Mouse (Mus musculus) brain, embryonic 14.5 days (tissue): ENCODE data around the gene Atp2b2. TPM values are rescaled to one million over a fixed set of nuclear protein-coding genes. Genes with fewer than 3 reads are reported as not detected.
"Not testable (repeated sequence)": the region's sequence is repeated elsewhere in the genome, so short reads cannot be mapped to it uniquely, and the experiment has no call there.

Experiments
- DNase-seq: peaks from one replicate; pipeline ENCODE4 v3.0.0-alpha.2; 2011; ENCODE audit warnings: low read depth
- CTCF ChIP-seq: fragments of 200-500 bp; IDR thresholded peaks from 2 replicates; pipeline ENCODE4 v1.5.1; 2012; ENCODE audit warnings: inconsistent platforms, mild to moderate bottlenecking, moderate library complexity, borderline replicate concordance; ENCODE audit not compliant: insufficient read depth, insufficient read length; ENCODE audit errors: extremely low read depth
- POLR2A ChIP-seq: fragments of 200-500 bp; IDR thresholded peaks from 2 replicates; pipeline ENCODE4 v1.6.1; 2012; ENCODE audit warnings: mild to moderate bottlenecking, inconsistent platforms, borderline replicate concordance; ENCODE audit not compliant: poor library complexity, insufficient read depth, insufficient read length, severe bottlenecking; ENCODE audit errors: extremely low read depth
- polyA plus RNA-seq: library from polyadenylated mRNA; depleted of rRNA; stranded (reverse); fragments of >200 nt; gene quantifications from 2 replicates; pipeline ENCODE4 v1.2.3, GENCODE M21; 2012; rRNA removed

Gene Atp2b2
- polyA plus RNA-seq, 1 experiment = 24.3 TPM

DNA sequence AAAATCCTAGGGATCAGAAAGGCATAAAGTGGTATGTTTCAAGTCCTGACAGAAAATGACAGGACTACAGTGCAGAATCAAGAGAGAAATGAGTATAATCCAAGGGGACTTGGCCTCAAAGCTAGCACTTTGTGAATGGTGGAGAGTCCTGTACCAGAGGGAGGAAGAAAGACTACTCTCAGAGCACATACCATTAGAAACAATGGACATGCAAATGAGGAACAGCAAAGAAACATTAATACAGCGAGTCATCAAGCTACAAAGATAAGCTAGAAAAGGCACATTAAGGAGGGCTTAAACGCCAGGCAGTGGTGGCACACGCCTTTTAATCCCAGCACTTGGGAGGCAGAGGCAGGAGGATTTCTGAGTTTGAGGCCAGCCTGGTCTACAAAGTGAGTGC is 311.1 kb downstream of the Atp2b2 start:
- DNase-seq = no peak
- TF ChIP-seq CTCF = no peak
- no peak for TF ChIP-seq POLR2A

- no peak for TF ChIP-seq POLR2A
- TF ChIP-seq CTCF = no peak
- DNase-seq = no peak
Measured at GRCm38 (mm10) chr6:113728181-113728580, 314.2 kb downstream of the Atp2b2 start.

GRCm38 (mm10) chr6:113721061-113721460 is 321.4 kb downstream of the Atp2b2 start:
- TF ChIP-seq CTCF (no peak), POLR2A (no peak)
- DNase-seq = no peak

- DNase-seq = no peak
- TF ChIP-seq POLR2A = no peak
- no peak for TF ChIP-seq CTCF
Measured at GRCm38 (mm10) chr6:113719878-113720277, 322.5 kb downstream of the Atp2b2 start, which contains the start of gene Ghrl. Gene Ghrl (minus strand): TSS chr6:113719880.

DNA sequence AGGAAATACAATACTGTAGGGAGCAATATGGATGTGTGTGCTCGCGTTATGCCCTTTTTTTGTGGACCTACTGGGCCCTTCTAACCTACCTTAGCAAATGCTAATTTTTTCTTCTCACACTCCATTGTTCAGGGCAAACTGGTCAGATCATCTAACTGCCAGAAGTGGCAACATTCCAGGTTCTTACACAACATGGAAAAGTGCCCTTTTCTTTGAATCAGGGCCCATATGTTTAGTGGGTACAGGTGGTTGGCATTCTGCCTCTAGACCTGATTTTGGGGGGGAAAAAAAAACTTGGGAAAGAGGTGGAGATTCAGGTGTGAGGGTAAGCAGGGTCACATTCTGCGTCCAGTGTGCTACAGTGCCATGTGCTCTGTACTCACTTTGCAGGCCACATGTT is 324.9 kb downstream of the Atp2b2 start:
- TF ChIP-seq CTCF (no peak), POLR2A (no peak)

DNA sequence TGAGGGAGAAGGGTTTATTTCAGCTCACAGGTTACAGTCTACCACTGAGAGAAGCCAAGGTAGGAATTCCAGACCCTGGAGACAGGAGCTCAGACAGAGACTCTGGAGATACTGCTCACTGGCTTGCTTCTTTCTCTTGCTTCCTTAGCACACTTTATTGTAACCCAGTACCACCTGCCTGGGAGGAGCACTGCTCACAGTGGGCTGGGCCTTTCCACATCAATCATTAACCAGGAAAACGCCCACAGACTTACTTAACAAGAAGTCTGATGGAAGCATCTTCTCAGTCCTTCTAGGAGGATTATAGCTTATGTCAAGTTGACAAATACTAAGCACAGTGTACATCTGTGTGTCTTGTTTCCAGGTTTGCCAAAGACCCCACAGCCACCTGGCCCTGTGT is 327.6 kb downstream of the Atp2b2 start:
- TF ChIP-seq POLR2A (no peak), CTCF (no peak)
- DNase-seq = no peak

More for the DNA sequence above, 324.9 kb downstream of the Atp2b2 start:
- DNase-seq = peak; percentile 3

DNA sequence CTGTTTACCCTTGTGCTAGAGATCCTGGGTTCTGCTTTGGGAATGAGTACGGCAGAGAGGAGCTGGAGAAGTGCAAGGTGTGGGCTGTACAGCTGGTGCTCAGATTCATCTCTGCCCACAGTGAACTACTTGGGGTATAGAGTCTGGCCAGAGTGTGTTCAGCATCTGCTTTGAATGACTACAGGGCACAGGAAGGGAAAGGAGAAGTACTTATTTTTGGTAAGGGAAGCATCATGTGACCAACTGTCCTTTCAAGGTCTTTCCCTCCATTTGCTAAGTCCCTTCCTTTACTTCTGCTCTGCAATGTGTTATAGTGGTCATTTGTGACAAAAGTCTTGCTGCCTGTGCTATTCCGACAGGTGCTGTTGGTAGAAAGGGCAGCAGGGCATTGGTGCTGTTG is 328.1 kb downstream of the Atp2b2 start:
- DNase-seq = no peak
- TF ChIP-seq CTCF (no peak), POLR2A (no peak)

DNA sequence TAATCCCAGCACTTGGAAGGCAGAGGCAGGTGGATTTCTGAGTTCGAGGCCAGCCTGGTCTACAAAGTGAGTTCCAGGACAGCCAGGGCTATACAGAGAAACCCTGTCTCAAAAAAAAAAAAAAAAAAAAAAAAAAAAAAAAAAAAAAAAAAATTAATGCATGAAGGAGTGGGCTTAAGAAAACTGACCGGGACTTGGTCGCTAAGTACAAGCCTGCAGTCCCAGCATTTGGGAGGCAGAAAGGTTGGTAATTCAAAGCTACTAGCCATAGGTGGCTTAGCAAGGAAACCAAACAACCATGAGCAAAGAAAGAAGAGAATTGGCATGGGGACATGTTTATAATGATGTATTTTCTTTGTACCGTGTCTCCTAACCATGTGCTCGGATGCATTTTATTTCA is 329.0 kb downstream of the Atp2b2 start:
- DNase-seq = not testable (repeated sequence)

GRCm38 (mm10) chr6:113712718-113713117 is 329.7 kb downstream of the Atp2b2 start:
- no peak for DNase-seq
- TF ChIP-seq POLR2A = no peak

DNA sequence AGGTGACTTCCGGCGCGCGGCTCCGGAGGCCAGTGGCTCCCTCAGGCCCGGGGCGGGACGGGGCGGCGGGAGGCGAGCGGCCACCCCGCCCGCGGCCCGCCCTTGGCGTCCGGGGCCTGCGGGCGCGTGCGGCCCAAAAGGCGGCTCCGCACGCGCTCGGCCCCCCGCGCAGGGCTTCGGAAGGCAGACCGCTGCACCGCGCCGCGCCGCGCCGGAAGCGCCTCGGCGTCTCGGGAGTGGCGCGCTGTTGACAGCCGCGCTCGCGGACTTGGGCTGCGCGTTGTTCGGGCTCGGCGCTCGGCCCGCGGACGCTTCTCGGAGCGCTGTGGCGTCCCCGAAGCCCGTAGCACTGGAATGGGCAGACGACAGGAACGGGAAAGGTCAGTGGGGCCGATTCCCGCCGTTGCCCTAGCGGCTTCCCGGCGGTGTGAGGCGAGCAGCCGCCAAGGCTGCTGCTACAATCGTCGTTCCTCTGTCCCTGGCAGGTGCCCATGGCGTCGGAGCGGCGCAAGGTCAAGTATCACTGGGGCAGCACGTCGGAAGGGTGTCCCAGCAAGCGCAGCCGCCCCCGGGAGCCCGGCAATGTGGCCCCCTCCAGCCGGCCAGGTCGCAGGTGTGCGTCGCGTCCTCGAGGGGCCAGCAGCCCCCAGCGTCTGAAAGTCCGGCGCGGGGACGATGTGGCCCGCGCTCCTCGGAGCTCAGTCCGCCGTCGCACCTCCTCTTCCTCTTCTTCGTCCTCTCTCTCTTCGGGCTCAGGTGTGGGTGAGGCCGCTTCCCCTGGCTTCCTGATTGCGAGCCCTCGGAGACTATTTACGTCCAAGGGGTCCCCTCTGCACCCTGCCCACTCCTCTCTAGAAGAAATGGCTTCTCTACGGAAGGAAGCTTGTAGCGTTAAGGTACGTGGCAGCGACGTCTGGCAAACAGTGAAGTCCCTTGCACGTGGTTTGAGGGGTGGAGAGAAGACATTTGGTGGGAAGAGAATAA is 344.9 kb downstream of the Atp2b2 start:
- TF ChIP-seq POLR2A (no peak), CTCF (no peak)
- DNase-seq = peak; percentile 20

- peak; percentile 99 for DNase-seq
- TF ChIP-seq POLR2A (peak; percentile 91), CTCF (no peak)
Measured at GRCm38 (mm10) chr6:113696582-113697221, 345.7 kb downstream of the Atp2b2 start, which contains the start of gene Tatdn2. Gene Tatdn2 (plus strand): TSS chr6:113697050.

DNA sequence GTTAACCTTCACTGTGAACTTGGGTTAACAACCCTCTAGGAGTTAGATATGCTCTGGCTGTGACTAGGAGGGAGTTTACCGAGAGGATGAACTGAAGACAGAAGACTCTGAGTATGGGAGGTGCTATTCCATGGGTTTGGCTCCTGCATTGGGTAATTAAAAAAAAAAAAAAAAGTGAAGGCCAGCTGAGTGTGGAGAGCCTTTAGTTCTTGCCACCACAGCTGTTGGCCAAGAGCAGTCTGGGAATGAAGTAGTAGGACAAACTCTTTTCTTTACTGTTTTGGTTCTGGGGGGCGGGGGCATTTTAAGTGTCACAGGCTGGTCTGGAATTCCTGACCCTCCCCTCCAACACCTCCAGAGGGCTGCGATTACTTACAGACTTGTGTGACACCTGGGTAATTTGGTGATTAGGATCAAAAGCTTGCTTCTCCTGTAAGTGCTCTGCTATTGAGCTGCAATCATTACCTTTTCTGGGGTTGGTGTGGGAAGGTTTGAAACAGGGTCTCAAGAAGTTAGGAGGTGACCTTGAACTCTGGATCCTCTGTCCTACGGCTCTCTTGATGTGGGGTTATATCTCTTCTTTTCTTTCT is 346.6 kb downstream of the Atp2b2 start:
- TF ChIP-seq CTCF = no peak
- TF ChIP-seq POLR2A = no peak
- no peak for DNase-seq

DNA sequence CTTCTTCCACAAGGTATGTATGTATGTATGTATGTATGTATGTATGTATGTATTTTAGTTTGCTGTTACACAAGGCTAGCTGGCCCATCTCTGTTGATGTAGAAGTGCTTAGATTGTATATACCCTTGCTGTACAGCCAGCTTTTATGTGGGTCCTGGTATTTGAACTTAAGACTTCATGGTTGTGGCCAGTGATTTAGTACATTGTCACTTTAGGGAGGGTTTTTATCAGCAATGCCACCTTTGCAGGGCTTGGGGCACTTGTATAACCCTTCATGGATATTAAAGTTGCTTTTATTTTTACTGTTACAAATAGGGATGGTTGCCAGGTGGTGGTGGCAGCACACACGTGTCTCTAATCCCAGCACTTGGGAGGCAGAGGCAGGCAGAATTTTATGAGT is 347.2 kb downstream of the Atp2b2 start:
- no peak for DNase-seq
- TF ChIP-seq POLR2A = no peak
- TF ChIP-seq CTCF = no peak

Other genes starting within 250 kb of the Atp2b2 start
- 22.8 and 46.2 TPM in 2 replicates for gene Slc6a11, start 88.6 kb upstream of the Atp2b2 start, polyA plus RNA-seq
- gene Slc6a1, start 240.0 kb upstream of the Atp2b2 start, polyA plus RNA-seq = 210 and 269 TPM in 2 replicates